Mouse (Mus musculus): ENCODE results near the gene Rps2. TPM values are rescaled to one million over a fixed set of nuclear protein-coding genes. Genes with fewer than 3 reads are reported as not detected.

Gene Rps2
- polyA plus RNA-seq, 1 experiment: 4,974 TPM

- 95% methylated on average over 1 of the region's 1 CpGs for WGBS
- no peak for DNase-seq (ENCODE audit: low read depth, low spot score)
Measured at GRCm38 (mm10) chr17:24757394-24757793, 39.5 kb downstream of the Rps2 start.

DNA sequence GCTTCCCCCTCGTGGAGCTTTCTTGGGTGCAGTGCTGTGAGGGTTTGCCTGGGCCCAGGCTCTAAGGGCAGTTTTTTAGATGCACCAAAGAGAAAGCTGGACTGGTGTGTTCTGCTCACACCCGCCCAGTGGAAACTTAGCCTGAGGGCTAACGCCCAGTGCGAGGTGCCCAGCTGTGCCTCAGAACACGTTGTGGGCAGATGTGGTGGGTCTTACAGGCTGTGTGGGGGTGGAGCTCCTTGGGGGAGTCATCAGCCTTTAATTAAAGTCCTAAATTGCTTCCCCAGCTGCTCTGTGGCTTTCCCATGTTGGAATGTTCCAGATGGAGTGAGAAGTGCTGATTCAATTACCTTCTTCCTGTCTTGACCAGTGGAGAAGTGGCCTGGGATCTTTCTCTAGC lies 43.2 kb downstream of the Rps2 start:
- DNase-seq (ENCODE audit: low read depth, low spot score): no peak
- 51% methylated on average over 5 of the region's 5 CpGs for WGBS

GRCm38 (mm10) chr17:24765016-24765905 lies 47.3 kb downstream of the Rps2 start:
- WGBS: 51% methylated on average over 22 of the region's 22 CpGs
- no peak for DNase-seq (ENCODE audit: low read depth, low spot score)

DNA sequence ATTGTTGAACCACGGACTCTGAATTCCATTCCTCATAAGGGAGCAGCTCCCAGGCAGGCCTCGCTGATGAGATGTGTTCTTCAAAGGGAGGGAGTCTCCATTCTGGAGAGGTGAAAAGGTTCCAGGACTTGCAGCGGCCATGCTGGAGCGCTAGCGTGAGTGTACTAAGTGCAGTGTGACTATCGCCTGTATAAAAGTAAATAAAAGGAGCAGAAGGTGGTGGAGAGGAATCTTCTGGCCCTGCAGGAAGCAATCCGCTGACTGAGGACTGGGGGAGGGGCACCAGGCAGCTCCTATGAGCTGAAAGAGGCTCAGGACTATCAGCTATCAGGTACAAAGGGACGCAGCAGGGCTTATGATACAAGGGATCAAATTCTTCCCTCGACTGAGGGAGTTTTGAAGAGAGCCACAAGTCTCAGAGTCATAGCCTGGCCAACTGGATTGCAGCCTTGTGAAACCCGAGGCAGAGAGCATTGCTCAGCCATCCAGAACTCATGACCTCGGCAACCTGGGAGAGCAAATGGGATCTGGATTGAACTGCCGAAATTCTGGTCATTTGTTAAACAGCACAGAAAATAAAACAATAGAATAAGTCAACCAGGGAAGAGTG lies 48.5 kb downstream of the Rps2 start:
- WGBS: 25% methylated on average over 12 of the region's 12 CpGs
- DNase-seq (ENCODE audit: low read depth, low spot score): no peak

- WGBS: 15% methylated on average over 3 of the region's 3 CpGs
- no peak for DNase-seq (ENCODE audit: low read depth, low spot score)
Measured at GRCm38 (mm10) chr17:24769146-24769545, 51.2 kb downstream of the Rps2 start.

Other genes starting within 250 kb of the Rps2 start
- gene E4f1, start 247.8 kb upstream of the Rps2 start, polyA plus RNA-seq (2012; rRNA removed): 50.4 and 59.4 TPM in 2 replicates
- 82.9 and 90.7 TPM in 2 replicates for gene Pgp, start 247.7 kb upstream of the Rps2 start, polyA plus RNA-seq (2012; rRNA removed)
- 2.6 and 2.8 TPM in 2 replicates for gene Bricd5, start 244.2 kb upstream of the Rps2 start, polyA plus RNA-seq (2012; rRNA removed)
- 43.0 and 54.9 TPM in 2 replicates for gene Mlst8, start 239.0 kb upstream of the Rps2 start, polyA plus RNA-seq (2012; rRNA removed)
- gene Caskin1, start 229.5 kb upstream of the Rps2 start, polyA plus RNA-seq (2012; rRNA removed): 0.26 and 0.59 TPM in 2 replicates
- 119 and 178 TPM in 2 replicates for gene Traf7, start 190.2 kb upstream of the Rps2 start, polyA plus RNA-seq (2012; rRNA removed)
- 0.41 and 0.52 TPM in 2 replicates for gene Rab26, start 183.9 kb upstream of the Rps2 start, polyA plus RNA-seq (2012; rRNA removed)
- 25.5 and 35.8 TPM in 2 replicates for gene Pkd1, start 168.3 kb upstream of the Rps2 start, polyA plus RNA-seq (2012; rRNA removed)
- gene Tsc2, start 85.5 kb upstream of the Rps2 start, polyA plus RNA-seq (2012; rRNA removed): 84.7 and 109 TPM in 2 replicates
- gene Nthl1, start 85.4 kb upstream of the Rps2 start, polyA plus RNA-seq (2012; rRNA removed): 7.3 and 7.5 TPM in 2 replicates
- gene Slc9a3r2, start 67.8 kb upstream of the Rps2 start, polyA plus RNA-seq (2012; rRNA removed): 30.0 and 37.4 TPM in 2 replicates
- gene Npw, start 59.7 kb upstream of the Rps2 start, polyA plus RNA-seq (2012; rRNA removed): not detected in 2 replicates
- 52.1 and 78.3 TPM in 2 replicates for gene Zfp598, start 48.4 kb upstream of the Rps2 start, polyA plus RNA-seq (2012; rRNA removed)
- 1.8 and 2.7 TPM in 2 replicates for gene Syngr3, start 28.2 kb upstream of the Rps2 start, polyA plus RNA-seq (2012; rRNA removed)
- 22.8 and 22.9 TPM in 2 replicates for gene Gfer, start 22.0 kb upstream of the Rps2 start, polyA plus RNA-seq (2012; rRNA removed)
- gene Noxo1, start 21.9 kb upstream of the Rps2 start, polyA plus RNA-seq (2012; rRNA removed): 181 and 212 TPM in 2 replicates
- 46.1 and 51.7 TPM in 2 replicates for gene Tbl3, start 10.5 kb upstream of the Rps2 start, polyA plus RNA-seq (2012; rRNA removed)
- 0.12 and 0.35 TPM in 2 replicates for gene Rnf151, start 53 bp upstream of the Rps2 start, polyA plus RNA-seq (2012; rRNA removed)
- gene Ndufb10, start 6.4 kb downstream of the Rps2 start, polyA plus RNA-seq (2012; rRNA removed): 371 and 397 TPM in 2 replicates
- 0.10 and 0.22 TPM in 2 replicates for gene Rpl3l, start 9.7 kb downstream of the Rps2 start, polyA plus RNA-seq (2012; rRNA removed)
- 96.0 and 103 TPM in 2 replicates for gene Msrb1, start 18.5 kb downstream of the Rps2 start, polyA plus RNA-seq (2012; rRNA removed)
- 0.98 and 1.7 TPM in 2 replicates for gene Hs3st6, start 34.9 kb downstream of the Rps2 start, polyA plus RNA-seq (2012; rRNA removed)
- 0.05 TPM in 1 of 2 replicates, not detected in the other for gene Meiob, start 86.2 kb downstream of the Rps2 start, polyA plus RNA-seq (2012; rRNA removed)
- gene Hagh, start 122.0 kb downstream of the Rps2 start, polyA plus RNA-seq (2012; rRNA removed): 105 and 239 TPM in 2 replicates
- gene Fahd1, start 132.2 kb downstream of the Rps2 start, polyA plus RNA-seq (2012; rRNA removed): 54.7 and 121 TPM in 2 replicates
- gene Igfals, start 147.9 kb downstream of the Rps2 start, polyA plus RNA-seq (2012; rRNA removed): 1.1 and 1.4 TPM in 2 replicates
- 37.3 and 41.3 TPM in 2 replicates for gene Nubp2, start 168.2 kb downstream of the Rps2 start, polyA plus RNA-seq (2012; rRNA removed)
- 57.4 and 70.5 TPM in 2 replicates for gene Spsb3, start 168.5 kb downstream of the Rps2 start, polyA plus RNA-seq (2012; rRNA removed)
- gene Eme2, start 177.0 kb downstream of the Rps2 start, polyA plus RNA-seq (2012; rRNA removed): 21.6 and 34.0 TPM in 2 replicates
- gene Mrps34, start 177.0 kb downstream of the Rps2 start, polyA plus RNA-seq (2012; rRNA removed): 119 and 144 TPM in 2 replicates
- gene Nme3, start 178.4 kb downstream of the Rps2 start, polyA plus RNA-seq (2012; rRNA removed): 61.2 and 62.9 TPM in 2 replicates
- gene Mapk8ip3, start 218.9 kb downstream of the Rps2 start, polyA plus RNA-seq (2012; rRNA removed): 41.0 and 69.6 TPM in 2 replicates
- 35.4 and 42.4 TPM in 2 replicates for gene Jpt2, start 242.6 kb downstream of the Rps2 start, polyA plus RNA-seq (2012; rRNA removed)